ENCODE assay signal across 8 mouse cellular contexts in the genomic region with DNA sequence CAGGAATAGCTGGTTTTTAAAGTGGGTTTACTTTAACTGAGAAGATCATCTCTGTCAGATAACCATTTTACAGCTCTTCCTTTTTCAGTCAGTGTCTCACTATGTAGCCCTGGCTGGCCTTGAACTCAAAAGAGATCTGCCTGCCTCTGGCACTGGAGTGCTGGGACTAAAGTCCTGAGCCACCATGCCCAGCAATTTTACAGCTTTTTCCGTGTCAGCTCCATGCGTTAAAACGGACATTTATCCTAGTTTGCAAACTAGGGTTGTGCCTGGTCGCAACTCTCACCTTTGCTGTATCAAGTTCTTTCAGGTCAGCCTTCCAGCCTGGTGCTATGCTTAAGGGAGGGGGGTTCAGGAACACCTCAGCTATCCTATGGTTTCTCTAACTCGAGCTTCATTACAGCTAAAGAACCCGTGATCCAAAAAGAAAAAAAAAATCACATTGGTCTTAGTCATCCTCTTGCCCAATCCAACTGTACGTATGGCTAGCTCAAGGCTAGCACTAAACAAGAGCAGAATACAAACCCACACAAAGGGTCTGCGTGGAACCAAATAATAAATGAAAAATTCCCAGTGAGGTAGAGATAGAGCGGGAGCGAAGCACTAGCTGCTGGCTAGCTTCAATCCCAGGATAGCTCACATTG. TPM values are rescaled to one million over a fixed set of nuclear protein-coding genes. Genes with fewer than 3 reads are reported as not detected.
A peak's percentile ranks its signal among the peaks of the same experiment; 100 is the strongest.
DNase-seq lines count a peak whose midpoint lies in the region; ATAC-seq lines count a peak whose summit lies in the region.

No protein-coding gene starts in this region.

- no peaks in the 10 kb centered on the region for H3K9me3 ChIP-seq in heart, embryonic 13.5 days
- no peaks in the 10 kb centered on the region for H3K9me3 ChIP-seq in hindbrain, embryonic 10.5 days
- H3K9me3 ChIP-seq in midbrain, embryonic 10.5 days (replicated peaks): no peaks in the 10 kb centered on the region

- H3K4me3 ChIP-seq in heart, embryonic 13.5 days: peak overlapping the region; percentile 61
- peak overlapping the region; percentile 61 for H3K4me3 ChIP-seq in hindbrain, embryonic 10.5 days
- peak overlapping the region; percentile 63 for H3K4me3 ChIP-seq in midbrain, embryonic 10.5 days

- H3K27ac ChIP-seq in heart, embryonic 13.5 days (replicated peaks): peak overlapping the region; percentile 75
- H3K27ac ChIP-seq in hindbrain, embryonic 10.5 days: peak overlapping the region; percentile 82
- peak overlapping the region; percentile 79 for H3K27ac ChIP-seq in midbrain, embryonic 10.5 days (replicated peaks)

- ATAC-seq in heart, embryonic 13.5 days (ENCODE audit: extremely low read depth, insufficient number of reproducible peaks, low FRiP score, low TSS enrichment): no peak

- peak overlapping the region; percentile 79 for H3K9ac ChIP-seq in heart, embryonic 13.5 days

- H3K4me1 ChIP-seq in heart, embryonic 13.5 days: peaks cover 11% of the 10 kb centered on the region
- H3K4me1 ChIP-seq in hindbrain, embryonic 10.5 days (replicated peaks): peaks cover 23% of the 10 kb centered on the region; the same call in 1 of the 2 replicates
- peaks cover 19% of the 10 kb centered on the region for H3K4me1 ChIP-seq in midbrain, embryonic 10.5 days

- WGBS in heart, embryonic 13.5 days: 24% methylated on average over 10 of the region's 10 CpGs
- 33% methylated on average over 10 of the region's 10 CpGs for WGBS in hindbrain, embryonic 10.5 days
- 28% methylated on average over 10 of the region's 10 CpGs for WGBS in midbrain, embryonic 10.5 days

- no peaks in the 10 kb centered on the region for H3K27me3 ChIP-seq in heart, embryonic 13.5 days (replicated peaks)
- H3K27me3 ChIP-seq in hindbrain, embryonic 10.5 days (ENCODE audit: insufficient read depth, poor library complexity, severe bottlenecking): no peaks in the 10 kb centered on the region
- H3K27me3 ChIP-seq in midbrain, embryonic 10.5 days (ENCODE audit: low read depth, poor library complexity, severe bottlenecking): peaks cover 6% of the 10 kb centered on the region

- DNase-seq in heart, adult 18-20 months: no peak
- peak; percentile 30 for DNase-seq in MN1 (ENCODE audit: low spot score)
- no peak for DNase-seq in hindbrain, embryonic 10.5 days (ENCODE audit: low spot score)
- no peak for DNase-seq in midbrain, embryonic 10.5 days (ENCODE audit: low spot score)
- DNase-seq in urinary bladder, adult 18-20 months (ENCODE audit: low spot score in 2 of 2): no peak
- DNase-seq in spleen, adult 18-20 months: no peak
- DNase-seq in thymus, postnatal 0 days (ENCODE audit: low spot score): no peak

- peak overlapping the region; percentile 71 for H3K4me2 ChIP-seq in heart, embryonic 13.5 days

- 0 out of 2 replicates have a peak, but pooled peaks cover 2% of the 10 kb centered on the region for H3K36me3 ChIP-seq in heart, embryonic 13.5 days
- H3K36me3 ChIP-seq in hindbrain, embryonic 10.5 days: peaks cover 11% of the 10 kb centered on the region; the same call in 1 of the 2 replicates
- H3K36me3 ChIP-seq in midbrain, embryonic 10.5 days: peaks cover 8% of the 10 kb centered on the region; the same call in 1 of the 2 replicates

RNA-seq across cellular contexts. Expression of gene Gla, which starts 0.9 kb away (rescaled TPM):
- 3.2 and 3.7 TPM in 2 replicates for polyA plus RNA-seq in heart, embryonic 13.5 days (2015; fragmentation: Nextera tagmentation; extraction: Ambion mirVana)
- total RNA-seq in heart, adult 18-20 months (2021): 1 to 10 TPM; 1.6 to 2.0 TPM
- 4.9 and 6.2 TPM in 2 replicates for polyA plus RNA-seq in hindbrain, embryonic 10.5 days (2016; fragmentation: Nextera tagmentation; extraction: Ambion mirVana)
- polyA plus RNA-seq in midbrain, embryonic 10.5 days (2016; fragmentation: Nextera tagmentation; extraction: Ambion mirVana): 7.9 and 9.2 TPM in 2 replicates
- polyA plus RNA-seq in thymus, postnatal 0 days (2015; fragmentation: Nextera tagmentation; extraction: Ambion mirVana): 4.9 and 7.1 TPM in 2 replicates

RNA-seq across cellular contexts. Expression of gene Hnrnph2, which starts 0.9 kb away (rescaled TPM):
- 109 and 123 TPM in 2 replicates for polyA plus RNA-seq in heart, embryonic 13.5 days (2015; fragmentation: Nextera tagmentation; extraction: Ambion mirVana)
- 10 to 100 TPM; 61.2 to 69.5 TPM for total RNA-seq in heart, adult 18-20 months (2021)
- polyA plus RNA-seq in hindbrain, embryonic 10.5 days (2016; fragmentation: Nextera tagmentation; extraction: Ambion mirVana): 164 and 210 TPM in 2 replicates
- 224 and 230 TPM in 2 replicates for polyA plus RNA-seq in midbrain, embryonic 10.5 days (2016; fragmentation: Nextera tagmentation; extraction: Ambion mirVana)
- 123 and 128 TPM in 2 replicates for polyA plus RNA-seq in thymus, postnatal 0 days (2015; fragmentation: Nextera tagmentation; extraction: Ambion mirVana)

RNA-seq across cellular contexts. Expression of gene Rpl36a, which starts 14.6 kb away (rescaled TPM):
- polyA plus RNA-seq in heart, embryonic 13.5 days (2015; fragmentation: Nextera tagmentation; extraction: Ambion mirVana): 261 and 287 TPM in 2 replicates
- 100 to 1,000 TPM; 114 to 149 TPM for total RNA-seq in heart, adult 18-20 months (2021)
- polyA plus RNA-seq in hindbrain, embryonic 10.5 days (2016; fragmentation: Nextera tagmentation; extraction: Ambion mirVana): 271 and 325 TPM in 2 replicates
- polyA plus RNA-seq in midbrain, embryonic 10.5 days (2016; fragmentation: Nextera tagmentation; extraction: Ambion mirVana): 260 and 328 TPM in 2 replicates
- polyA plus RNA-seq in thymus, postnatal 0 days (2015; fragmentation: Nextera tagmentation; extraction: Ambion mirVana): 605 and 639 TPM in 2 replicates

RNA-seq across cellular contexts. Expression of gene Btk, which starts 16.7 kb away (rescaled TPM):
- polyA plus RNA-seq in heart, embryonic 13.5 days (2015; fragmentation: Nextera tagmentation; extraction: Ambion mirVana): 1.4 and 2.2 TPM in 2 replicates
- total RNA-seq in heart, adult 18-20 months (2021): 1 to 10 TPM; 1.0 to 2.6 TPM
- 1.2 and 2.2 TPM in 2 replicates for polyA plus RNA-seq in hindbrain, embryonic 10.5 days (2016; fragmentation: Nextera tagmentation; extraction: Ambion mirVana)
- 1.0 and 1.3 TPM in 2 replicates for polyA plus RNA-seq in midbrain, embryonic 10.5 days (2016; fragmentation: Nextera tagmentation; extraction: Ambion mirVana)
- polyA plus RNA-seq in thymus, postnatal 0 days (2015; fragmentation: Nextera tagmentation; extraction: Ambion mirVana): 3.5 and 4.1 TPM in 2 replicates

RNA-seq across cellular contexts. Expression of gene Timm8a1, which starts 58.4 kb away (rescaled TPM):
- polyA plus RNA-seq in heart, embryonic 13.5 days (2015; fragmentation: Nextera tagmentation; extraction: Ambion mirVana): 69.2 and 78.0 TPM in 2 replicates
- 10 to 100 TPM; 23.1 to 30.8 TPM for total RNA-seq in heart, adult 18-20 months (2021)
- polyA plus RNA-seq in hindbrain, embryonic 10.5 days (2016; fragmentation: Nextera tagmentation; extraction: Ambion mirVana): 70.6 and 100 TPM in 2 replicates
- polyA plus RNA-seq in midbrain, embryonic 10.5 days (2016; fragmentation: Nextera tagmentation; extraction: Ambion mirVana): 83.6 and 105 TPM in 2 replicates
- polyA plus RNA-seq in thymus, postnatal 0 days (2015; fragmentation: Nextera tagmentation; extraction: Ambion mirVana): 90.1 and 104 TPM in 2 replicates
